Mouse (Mus musculus) c-Kit-positive CD71-positive TER-119-negative erythroid progenitor cells, embryonic 14.5 days (primary cell): ENCODE data around the gene Cplx1.

Source experiments
- DNase-seq: peaks from one replicate; pipeline ENCODE4 v3.0.0-alpha.2; 2013; ENCODE audit warnings: low read depth

Cplx1 gene

GRCm38 (mm10) chr5:108549489-108550206, at the start of gene Cplx1:
Gene Cplx1, minus strand, starts transcription at chr5:108550024.
- peak; percentile 49 for DNase-seq

- DNase-seq: no peak
These were observed 31.6 kb upstream of the Cplx1 start for GRCm38 (mm10) chr5:108581361-108581891.

- DNase-seq: no peak
These were observed 23.2 kb upstream of the Cplx1 start for GRCm38 (mm10) chr5:108573054-108573453.

GRCm38 (mm10) chr5:108570991-108571390, 21.2 kb upstream of the Cplx1 start:
- no peak for DNase-seq

- no peak for DNase-seq
These were observed 17.3 kb upstream of the Cplx1 start for GRCm38 (mm10) chr5:108567104-108567503.

- no peak for DNase-seq
These were observed 16.7 kb upstream of the Cplx1 start for GRCm38 (mm10) chr5:108566523-108566922.

GRCm38 (mm10) chr5:108565381-108565780, 15.6 kb upstream of the Cplx1 start:
- DNase-seq: no peak

GRCm38 (mm10) chr5:108564346-108564745, 14.5 kb upstream of the Cplx1 start:
- DNase-seq: no peak

- no peak for DNase-seq
These were observed 12.7 kb upstream of the Cplx1 start for GRCm38 (mm10) chr5:108562483-108562882.

- no peak for DNase-seq
These were observed 7.2 kb upstream of the Cplx1 start for GRCm38 (mm10) chr5:108556986-108557385.

GRCm38 (mm10) chr5:108554041-108554440, 4.2 kb upstream of the Cplx1 start:
- no peak for DNase-seq

- DNase-seq: no peak
These were observed 377 bp upstream of the Cplx1 start for GRCm38 (mm10) chr5:108550207-108550594.

GRCm38 (mm10) chr5:108549137-108549488, 711 bp downstream of the Cplx1 start:
- DNase-seq: no peak

- no peak for DNase-seq
These were observed 2.2 kb downstream of the Cplx1 start for GRCm38 (mm10) chr5:108547636-108548035.

GRCm38 (mm10) chr5:108543516-108544291, 6.1 kb downstream of the Cplx1 start:
- DNase-seq: no peak

GRCm38 (mm10) chr5:108534188-108534587, 15.6 kb downstream of the Cplx1 start:
- DNase-seq: no peak

- DNase-seq: no peak
These were observed 27.2 kb downstream of the Cplx1 start for GRCm38 (mm10) chr5:108522597-108522996.

GRCm38 (mm10) chr5:108521896-108522295, 27.9 kb downstream of the Cplx1 start:
- no peak for DNase-seq

GRCm38 (mm10) chr5:108521016-108521415, 28.8 kb downstream of the Cplx1 start:
- DNase-seq: no peak

- no peak for DNase-seq
These were observed 29.7 kb downstream of the Cplx1 start for GRCm38 (mm10) chr5:108520153-108520552.

- DNase-seq: no peak
These were observed 30.9 kb downstream of the Cplx1 start for GRCm38 (mm10) chr5:108518951-108519350.

- no peak for DNase-seq
These were observed 31.5 kb downstream of the Cplx1 start for GRCm38 (mm10) chr5:108518106-108518885.
